In genomic region chr9:115727361-115727760, GRCm38 (mm10) we compare ENCODE assay signal across 12 mouse cellular contexts.
DNase-seq lines count a peak whose midpoint lies in the region; ATAC-seq lines count a peak whose summit lies in the region.
"Had no signal": no experiment of that assay in that cellular context is flagged by ENCODE, and none has a peak within 500 bp of the region (broad histone marks: within the 10 kb centered on the region; RNA-seq: fewer than 3 reads in every experiment).

No protein-coding gene starts in this region.

- DNase-seq in embryonic facial prominence, embryonic 14.5 days (ENCODE audit: low spot score), result peak; percentile 90
- DNase-seq in embryonic facial prominence, embryonic 10.5 days (ENCODE audit: low spot score), result no peak
- peak; percentile 30 for DNase-seq in kidney, adult 9 months
- DNase-seq in kidney, adult 18-20 months, result no peak
- peak; percentile 40 for DNase-seq in right cerebral cortex, postnatal 14 days
- DNase-seq in right cerebral cortex, adult 18-20 months, result no peak
- DNase-seq in skeletal muscle tissue, adult 2 months (ENCODE audit: low read depth, low spot score), result peak; percentile 36
- no peak for DNase-seq in hindbrain, embryonic 11.5 days (ENCODE audit: low spot score)
- DNase-seq: cerebellum, adult 18-20 months; liver, embryonic 13.5 days had no signal

- 53% methylated on average over 5 of the region's 5 CpGs for WGBS in embryonic facial prominence, embryonic 14.5 days
- 90% methylated on average over 5 of the region's 5 CpGs for WGBS in embryonic facial prominence, embryonic 10.5 days
- whole genome bisulfite sequencing in hindbrain, embryonic 11.5 days, result 89% methylated on average over 5 of the region's 5 CpGs

- H3K4me3 ChIP-seq in embryonic facial prominence, embryonic 14.5 days (ENCODE audit: low read depth, low read length), result no peak overlapping the region
- no peak overlapping the region for H3K4me3 ChIP-seq in embryonic facial prominence, embryonic 10.5 days
- H3K4me3 ChIP-seq in hindbrain, embryonic 11.5 days (ENCODE audit: low read depth, low read length), result no peak overlapping the region
- H3K4me3 ChIP-seq: hindbrain, embryonic 15.5 days; liver, embryonic 13.5 days; myocyte had no signal

- H3K4me1 ChIP-seq in embryonic facial prominence, embryonic 14.5 days (ENCODE audit: control insufficient read depth, insufficient read depth, low read length), result peaks cover 4% of the 10 kb centered on the region; the same call in 1 of the 2 replicates
- H3K4me1 ChIP-seq in embryonic facial prominence, embryonic 10.5 days, result 0 out of 2 replicates have a peak, but pooled peaks cover 8% of the 10 kb centered on the region
- no peaks in the 10 kb centered on the region for H3K4me1 ChIP-seq in hindbrain, embryonic 11.5 days (replicated peaks; ENCODE audit: control insufficient read depth, insufficient read depth, low read length)
- H3K4me1 ChIP-seq: liver, embryonic 13.5 days had no signal

- H3K9me3 ChIP-seq in embryonic facial prominence, embryonic 14.5 days (ENCODE audit: control insufficient read depth, low read length), result peaks cover 9% of the 10 kb centered on the region; the same call in 1 of the 2 replicates
- H3K9me3 ChIP-seq in embryonic facial prominence, embryonic 10.5 days, result peaks cover 8% of the 10 kb centered on the region; the same call in 1 of the 2 replicates
- H3K9me3 ChIP-seq in hindbrain, embryonic 11.5 days (ENCODE audit: control insufficient read depth, low read length), result no peaks in the 10 kb centered on the region
- H3K9me3 ChIP-seq: hindbrain, embryonic 15.5 days; liver, embryonic 13.5 days had no signal

- H3K36me3 ChIP-seq in embryonic facial prominence, embryonic 14.5 days (ENCODE audit: control insufficient read depth, insufficient read depth, low read length), result no peaks in the 10 kb centered on the region
- H3K36me3 ChIP-seq in embryonic facial prominence, embryonic 10.5 days (replicated peaks), result no peaks in the 10 kb centered on the region
- H3K36me3 ChIP-seq in hindbrain, embryonic 11.5 days (ENCODE audit: control insufficient read depth, insufficient read depth, low read length), result no peaks in the 10 kb centered on the region
- H3K36me3 ChIP-seq: hindbrain, embryonic 15.5 days; liver, embryonic 13.5 days had no signal

- H3K27ac ChIP-seq in embryonic facial prominence, embryonic 14.5 days (replicated peaks; ENCODE audit: low read depth, low read length), result no peak overlapping the region
- no peak overlapping the region for H3K27ac ChIP-seq in embryonic facial prominence, embryonic 10.5 days (replicated peaks)
- no peak overlapping the region for H3K27ac ChIP-seq in hindbrain, embryonic 11.5 days (ENCODE audit: low read depth, low read length)
- H3K27ac ChIP-seq: hindbrain, embryonic 15.5 days; liver, embryonic 13.5 days had no signal

- ATAC-seq in embryonic facial prominence, embryonic 14.5 days (ENCODE audit: low read depth), result no peak
- ATAC-seq in hindbrain, embryonic 11.5 days (ENCODE audit: low FRiP score), result no peak

- no peak overlapping the region for H3K9ac ChIP-seq in embryonic facial prominence, embryonic 14.5 days (ENCODE audit: low read depth, low read length)
- no peak overlapping the region for H3K9ac ChIP-seq in hindbrain, embryonic 11.5 days (ENCODE audit: low read depth, low read length)
- H3K9ac ChIP-seq: hindbrain, embryonic 15.5 days; liver, embryonic 13.5 days had no signal

- H3K27me3 ChIP-seq in embryonic facial prominence, embryonic 14.5 days (replicated peaks; ENCODE audit: control insufficient read depth, insufficient read depth, low read length), result no peaks in the 10 kb centered on the region
- H3K27me3 ChIP-seq in embryonic facial prominence, embryonic 10.5 days (replicated peaks; ENCODE audit: low read depth, poor library complexity, severe bottlenecking), result no peaks in the 10 kb centered on the region
- H3K27me3 ChIP-seq in hindbrain, embryonic 11.5 days (ENCODE audit: control insufficient read depth, insufficient read depth, low read length), result no peaks in the 10 kb centered on the region
- H3K27me3 ChIP-seq: hindbrain, embryonic 15.5 days; liver, embryonic 13.5 days had no signal

- no peak overlapping the region for H3K4me2 ChIP-seq in embryonic facial prominence, embryonic 14.5 days (ENCODE audit: low read depth, low read length)
- no peak overlapping the region for H3K4me2 ChIP-seq in hindbrain, embryonic 11.5 days (replicated peaks; ENCODE audit: low read depth, low read length)
- H3K4me2 ChIP-seq: hindbrain, embryonic 15.5 days; liver, embryonic 13.5 days had no signal

Comparison
In these comparisons a context has a peak if more than half of its experiments do, and no peak if none do; other contexts are left out.
1. DNase-seq: peak in embryonic facial prominence, embryonic 14.5 days (single experiment), kidney, adult 9 months (single experiment), right cerebral cortex, postnatal 14 days (single experiment) and skeletal muscle tissue, adult 2 months (single experiment); none in embryonic facial prominence, embryonic 10.5 days (single experiment), kidney, adult 18-20 months (single experiment), right cerebral cortex, adult 18-20 months (single experiment) and hindbrain, embryonic 11.5 days (single experiment).